Mouse (Mus musculus) kidney, adult 11 months (tissue): ENCODE data around the gene Ppp1r15b.

Experiments used
- DNase-seq: peaks from one replicate; pipeline ENCODE4 v3.0.0; 2022

The Ppp1r15b gene

DNA sequence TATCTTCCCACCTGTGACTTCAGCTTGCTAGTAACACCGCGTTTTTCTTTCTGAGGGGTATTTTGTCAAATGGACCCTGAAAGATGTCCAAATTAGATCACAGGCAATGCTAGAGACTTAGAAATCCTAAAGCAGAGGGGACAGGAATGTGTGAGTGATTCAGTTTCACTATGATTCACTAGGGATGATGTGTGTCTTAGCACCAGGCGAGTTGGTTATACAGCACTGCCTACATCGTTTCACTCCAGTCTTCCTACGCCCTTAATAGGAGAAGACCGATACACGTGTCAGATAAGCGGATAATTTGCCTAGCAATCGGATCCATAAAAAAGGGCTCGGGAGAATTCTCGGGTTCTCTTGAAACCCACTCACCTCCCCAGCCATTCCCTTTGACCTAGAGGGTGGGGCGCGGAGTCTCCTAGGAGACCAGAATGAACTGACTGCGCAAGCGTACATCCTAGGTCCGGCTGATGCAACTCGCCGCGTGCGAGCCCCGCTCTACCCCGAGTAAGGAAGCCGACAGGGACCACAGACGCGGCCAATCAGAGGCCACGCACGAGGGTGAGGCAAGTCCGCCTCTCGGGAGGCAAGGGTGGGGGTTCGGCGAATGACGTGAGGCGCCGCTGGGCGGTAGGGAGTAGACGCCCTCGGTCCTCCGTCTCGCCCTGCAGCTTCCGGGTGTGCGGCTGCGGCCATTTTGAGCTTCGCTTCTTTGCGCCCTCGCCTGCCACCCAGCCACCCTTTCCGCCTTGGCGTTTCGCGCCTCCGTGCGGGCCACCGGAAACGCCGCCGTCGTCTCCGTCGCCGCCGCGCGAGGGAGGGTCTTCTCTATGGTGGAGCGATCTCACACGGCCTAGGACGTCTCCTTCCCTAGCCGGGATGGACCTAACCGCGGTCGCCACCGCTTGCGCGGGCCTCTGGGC lies at the start of gene Ppp1r15b:
Ppp1r15b (plus strand) TSS at position 506 of the 923 bp plus-strand sequence.
- DNase-seq, result peak; percentile 100

DNA sequence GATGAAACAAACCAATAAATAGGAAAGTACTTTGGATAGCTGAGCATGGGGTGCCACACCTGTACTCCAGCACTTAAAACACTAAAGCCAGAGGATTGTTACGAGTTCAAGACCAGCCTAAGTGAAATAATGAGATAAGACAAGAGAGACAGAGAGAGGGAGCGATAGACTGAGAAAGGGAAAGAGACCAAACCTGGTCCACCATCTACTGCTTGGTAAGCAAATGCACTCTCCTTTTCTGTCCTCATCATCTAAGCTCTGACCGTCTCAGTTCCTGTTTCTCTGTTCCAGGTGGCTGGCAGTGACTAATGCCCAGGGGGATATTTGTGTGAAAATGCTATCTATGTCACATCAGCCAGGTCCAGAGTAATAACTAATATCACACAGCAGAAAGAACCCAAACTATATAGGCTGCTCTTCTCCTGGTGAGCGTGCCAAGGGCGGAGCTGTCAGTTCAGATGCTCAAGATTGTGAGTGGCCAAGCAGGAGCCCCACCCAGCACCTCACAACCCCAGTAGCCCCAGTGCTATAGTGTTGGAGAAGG lies 47.9 kb upstream of the Ppp1r15b start:
- no peak for DNase-seq

DNA sequence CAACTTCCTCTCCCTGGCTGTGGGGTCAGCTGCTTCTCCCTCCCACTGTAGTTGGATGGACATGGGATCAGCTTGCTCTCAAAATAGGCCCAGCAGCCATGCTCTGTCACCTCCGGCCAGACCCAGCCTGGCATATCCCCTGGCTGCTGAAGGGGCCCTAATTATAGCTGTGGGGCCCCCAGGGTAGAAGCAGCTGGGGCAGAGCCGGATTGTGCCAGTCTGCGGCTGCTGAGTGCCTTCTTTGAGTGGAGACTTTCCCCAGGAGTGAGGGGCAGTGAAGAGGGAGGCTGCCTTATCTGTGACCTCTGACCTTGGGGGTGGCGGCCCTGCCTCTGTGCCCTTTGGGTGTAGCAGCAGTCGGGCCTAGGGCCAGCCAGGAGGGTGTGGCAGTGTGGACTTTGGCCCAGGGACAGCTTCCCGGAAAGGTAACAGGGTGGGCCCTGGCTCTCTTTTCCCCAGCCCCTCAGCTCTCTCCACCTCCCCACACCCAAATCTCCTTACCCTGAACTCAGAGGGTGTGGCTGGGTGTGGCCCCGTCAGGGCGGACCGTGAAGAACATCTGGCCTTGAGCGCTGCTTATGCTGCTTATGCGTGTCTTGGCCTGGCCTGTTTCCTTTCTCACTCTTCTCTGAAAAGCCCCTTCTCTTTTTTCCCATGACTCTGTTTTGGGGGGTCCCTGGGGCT lies 46.9 kb upstream of the Ppp1r15b start:
- DNase-seq, result no peak

DNA sequence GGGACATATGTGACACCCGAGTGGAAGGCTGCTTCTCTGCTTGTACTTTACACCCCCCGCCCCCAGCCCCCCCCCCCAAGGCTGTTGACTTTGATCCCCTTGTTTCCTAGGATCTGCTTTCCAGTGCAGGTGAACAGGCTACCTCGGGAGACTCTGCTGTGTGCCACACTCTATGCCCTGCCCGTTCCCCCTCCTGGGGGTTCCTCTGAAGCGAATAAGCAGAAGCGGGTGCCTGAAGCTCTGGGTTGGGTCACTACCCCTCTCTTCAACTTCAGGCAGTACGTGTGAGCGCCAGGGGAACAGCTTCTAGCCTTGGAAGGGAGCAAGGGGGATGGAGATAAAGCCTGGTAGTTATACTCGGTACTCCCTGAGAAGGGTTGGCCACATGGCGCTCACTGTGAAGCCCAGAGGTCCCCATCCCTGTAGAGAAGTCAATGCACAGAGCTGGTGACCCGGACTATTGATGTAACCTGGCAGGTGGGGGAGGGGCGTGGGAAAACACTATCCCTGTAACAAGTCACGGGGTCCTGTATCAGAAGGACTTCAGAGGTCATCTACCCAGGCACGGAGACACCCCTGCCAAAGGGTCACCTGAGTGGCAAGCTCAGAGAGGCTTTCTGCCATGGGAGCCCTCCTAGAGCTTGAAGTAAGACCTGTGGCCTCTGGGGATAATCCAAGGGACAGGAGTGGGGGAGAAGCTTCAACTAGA lies 46.1 kb upstream of the Ppp1r15b start:
- DNase-seq, result no peak

DNA sequence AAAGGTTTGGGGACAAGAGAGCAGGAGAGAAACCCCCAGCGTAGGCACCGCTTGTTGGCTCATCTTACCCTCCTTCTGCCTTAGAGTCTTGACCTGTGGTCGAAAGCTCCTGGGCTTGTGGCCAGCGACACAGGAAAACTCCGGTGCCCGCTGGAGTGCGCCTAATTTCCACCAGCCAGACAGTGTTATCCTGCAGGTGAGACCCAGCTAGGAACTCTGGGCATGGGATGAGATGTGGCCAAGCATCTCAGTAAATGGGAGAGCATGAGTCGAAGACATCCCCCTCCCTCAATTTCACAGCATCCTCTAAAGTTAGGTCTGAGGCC lies 45.6 kb upstream of the Ppp1r15b start:
- peak; percentile 56 for DNase-seq

DNA sequence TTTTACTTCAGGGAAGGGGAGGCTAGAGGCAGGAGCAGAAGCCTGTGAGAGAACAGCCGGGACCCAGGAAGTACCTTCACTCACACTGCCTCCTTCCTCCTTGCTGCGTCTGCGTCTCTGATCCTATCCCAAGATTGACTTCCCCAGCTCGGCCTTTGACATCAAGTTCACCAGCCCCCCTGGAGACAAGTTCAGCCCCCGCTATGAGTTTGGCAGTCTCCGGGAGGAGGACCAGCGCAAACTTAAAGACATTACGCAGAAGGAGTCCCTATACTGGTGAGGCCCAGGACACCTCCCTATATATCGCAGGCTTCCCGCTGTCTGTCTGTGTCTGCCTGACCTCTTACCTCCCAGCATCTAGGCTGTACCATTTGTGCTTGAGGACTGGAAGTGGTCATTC lies 44.1 kb upstream of the Ppp1r15b start:
- no peak for DNase-seq

DNA sequence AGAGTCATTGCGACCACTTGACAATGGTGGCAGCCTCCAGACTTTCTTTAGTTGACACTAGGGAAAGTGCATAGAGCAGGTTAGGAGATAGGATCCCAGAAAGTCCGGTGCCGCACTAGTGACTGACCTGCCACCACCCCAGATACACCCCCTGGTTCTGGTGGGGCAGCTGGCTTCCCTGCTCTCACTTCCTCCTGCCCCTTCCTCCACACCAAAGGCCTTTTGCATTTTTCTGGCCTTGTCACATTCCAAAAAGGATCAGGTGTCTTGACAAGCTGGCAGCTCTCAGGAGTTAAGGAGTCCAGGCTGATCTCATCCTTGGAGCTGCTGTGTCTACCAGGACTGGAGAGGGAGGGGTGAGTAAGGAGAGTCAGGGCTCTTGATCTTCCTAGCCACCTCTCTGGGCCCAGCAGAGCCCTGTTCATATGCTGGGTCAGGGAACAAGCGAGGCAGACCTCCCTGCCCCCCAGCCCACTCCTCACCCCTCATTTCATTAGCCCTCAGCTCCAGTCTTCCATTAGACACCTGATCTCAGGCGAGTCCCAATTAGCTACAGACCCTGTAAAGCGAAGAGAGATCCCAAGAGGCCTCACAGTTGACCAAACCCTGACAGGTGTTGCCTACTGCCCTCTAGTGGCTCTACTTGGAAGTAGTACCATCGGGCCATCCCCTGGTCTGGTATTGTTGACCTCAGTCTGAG lies 43.6 kb upstream of the Ppp1r15b start:
- DNase-seq, result peak; percentile 54

DNA sequence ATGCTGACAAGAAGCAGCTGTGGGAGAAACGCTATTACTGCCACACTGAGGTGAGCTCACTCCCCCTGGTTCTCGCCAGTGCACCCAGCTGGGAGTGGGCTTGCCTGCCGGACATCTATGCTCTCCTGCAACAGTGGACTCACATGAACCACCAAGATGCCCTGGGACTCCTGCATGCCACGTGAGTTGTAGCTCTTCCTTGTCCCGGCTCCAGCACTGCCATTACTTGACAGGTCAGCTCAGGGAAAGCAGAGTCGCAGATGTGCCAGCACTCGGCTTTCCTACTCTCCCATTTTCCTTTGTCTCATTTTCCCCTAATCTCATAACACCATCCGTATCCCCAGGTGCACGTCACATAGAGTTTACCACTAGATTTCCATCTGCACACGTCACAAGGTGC lies 42.7 kb upstream of the Ppp1r15b start:
- DNase-seq, result no peak

DNA sequence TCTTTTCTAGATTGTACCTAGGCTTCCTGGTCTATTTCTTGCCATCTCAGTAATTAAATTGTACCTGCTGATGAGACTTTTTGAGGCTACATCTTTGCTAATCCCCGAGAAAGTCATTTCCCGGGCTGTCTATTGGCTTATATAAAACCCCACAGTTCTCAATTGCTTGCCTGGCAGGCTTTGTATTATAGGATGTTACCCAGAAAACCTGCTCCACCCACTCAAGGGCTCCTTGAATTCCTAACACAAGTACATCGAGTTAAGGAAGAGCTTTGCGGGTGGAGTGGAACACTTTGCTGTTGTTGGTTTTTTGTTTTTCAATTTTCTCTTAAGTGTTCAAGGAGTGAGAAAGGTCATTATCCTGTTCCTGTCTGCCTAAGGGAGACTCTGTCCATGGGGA lies 41.5 kb upstream of the Ppp1r15b start:
- no peak for DNase-seq

DNA sequence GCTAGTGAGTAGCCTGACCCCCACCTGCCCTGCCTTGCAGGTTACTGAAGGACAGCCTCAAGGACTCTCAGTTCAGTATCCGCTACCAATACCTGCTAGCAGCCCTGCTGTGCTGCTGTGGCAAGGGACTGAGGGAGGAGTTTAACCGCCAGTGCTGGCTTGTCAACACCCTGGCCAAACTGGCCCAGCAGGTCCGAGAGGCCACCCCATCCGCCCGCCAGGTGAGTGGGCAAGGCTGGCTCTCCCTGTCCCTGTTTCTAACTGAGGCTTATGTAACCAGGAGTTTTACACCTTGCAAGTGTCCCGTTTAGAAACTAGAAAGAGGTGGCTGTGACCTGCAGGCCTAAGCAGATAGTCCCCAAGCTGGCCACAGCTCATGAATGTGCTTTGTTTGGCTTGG lies 40.3 kb upstream of the Ppp1r15b start:
- DNase-seq, result peak; percentile 93

DNA sequence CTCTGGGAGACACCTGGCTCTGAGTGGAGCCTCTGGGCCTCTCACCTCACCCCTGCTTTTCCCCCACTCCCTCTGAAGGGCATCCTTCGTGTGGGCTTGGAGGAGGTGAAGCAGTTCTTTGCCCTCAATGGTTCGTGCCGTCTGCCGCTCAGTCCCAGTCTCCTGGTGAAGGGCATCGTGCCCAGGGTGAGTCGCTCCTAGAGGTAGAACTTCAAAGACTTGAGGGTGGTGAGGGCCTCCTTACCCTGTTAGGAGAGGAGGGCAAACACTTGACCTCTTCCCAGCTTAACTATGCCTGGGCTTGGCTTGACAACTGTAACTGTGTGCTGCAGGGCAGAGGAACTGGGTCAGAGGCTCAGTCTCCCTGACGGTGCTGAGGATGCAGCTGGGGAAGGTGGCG lies 39.5 kb upstream of the Ppp1r15b start:
- DNase-seq, result no peak

DNA sequence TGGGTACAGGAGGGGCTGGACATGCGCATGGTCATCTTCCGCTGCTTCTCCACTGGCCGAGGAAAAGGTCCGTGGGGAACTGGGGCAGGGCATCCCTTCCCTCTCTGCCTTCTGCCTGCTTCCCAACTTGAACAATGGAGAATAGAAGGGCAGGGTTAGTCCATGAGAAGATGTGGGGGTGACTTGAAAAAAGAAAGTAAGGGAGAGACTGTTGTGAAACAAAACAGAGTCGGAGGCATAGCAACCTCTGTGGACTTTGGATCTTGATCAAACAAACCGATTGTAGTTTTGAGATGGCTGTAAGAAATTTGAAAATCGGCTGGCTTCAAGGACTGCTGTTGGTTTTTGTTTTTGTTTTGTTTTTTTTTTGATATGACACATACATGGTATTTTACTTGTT lies 37.2 kb upstream of the Ppp1r15b start:
- no peak for DNase-seq

DNA sequence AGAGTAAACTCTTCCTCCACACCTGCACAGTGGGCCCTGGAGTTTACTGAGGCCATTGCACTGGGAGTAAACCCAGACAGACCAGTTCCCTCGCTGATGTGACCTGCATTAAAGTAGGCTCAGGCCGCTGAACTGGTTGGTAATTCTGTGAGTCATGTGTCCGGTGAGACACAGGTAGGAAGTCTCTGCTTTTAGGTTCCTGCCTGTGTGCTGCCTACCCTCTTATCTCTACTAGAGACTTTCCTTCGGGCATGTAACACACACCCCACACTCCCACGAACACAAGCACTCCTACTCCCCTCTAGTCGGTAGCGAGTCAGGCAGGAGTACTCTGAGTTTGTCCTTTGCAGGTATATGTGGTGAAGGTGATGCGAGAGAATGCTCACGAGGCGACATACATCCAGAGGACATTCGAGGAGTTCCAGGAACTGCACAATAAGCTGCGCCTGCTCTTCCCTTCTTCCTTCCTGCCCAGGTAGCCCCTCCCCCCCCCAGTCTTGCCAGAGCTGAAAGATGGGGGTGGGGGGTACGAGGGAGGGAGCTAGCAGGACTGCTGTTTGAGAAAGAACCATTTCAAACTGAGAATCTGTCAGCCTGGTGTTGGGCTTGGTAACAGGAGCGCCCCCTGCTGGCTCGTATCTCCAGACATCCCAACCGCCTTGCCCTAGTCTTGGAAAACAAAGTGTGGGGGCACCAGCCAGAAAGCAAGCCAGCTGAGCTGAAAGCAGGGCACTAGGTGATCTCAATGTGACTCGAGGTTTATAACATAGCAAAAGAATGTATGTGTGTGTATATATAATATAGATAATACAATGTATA lies 29.8 kb upstream of the Ppp1r15b start:
- DNase-seq, result peak; percentile 64

DNA sequence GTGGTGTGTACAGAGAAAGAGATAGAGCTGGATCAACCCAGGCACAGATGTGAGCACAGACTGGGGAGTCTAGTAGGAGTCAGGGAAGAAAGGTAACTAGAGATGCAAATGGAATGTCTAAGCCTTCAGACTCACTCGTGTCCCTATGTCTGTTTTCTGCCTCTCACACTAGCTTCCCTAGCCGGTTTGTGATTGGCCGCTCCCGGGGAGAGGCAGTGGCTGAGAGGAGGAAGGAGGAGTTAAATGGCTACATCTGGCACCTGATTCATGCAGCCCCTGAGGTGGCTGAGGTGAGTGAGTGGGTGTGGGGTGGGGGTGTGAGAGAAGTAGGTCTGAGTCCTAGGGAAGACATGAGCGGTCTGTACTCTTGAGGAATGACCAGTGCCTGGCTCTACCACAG lies 28.8 kb upstream of the Ppp1r15b start:
- DNase-seq, result no peak

DNA sequence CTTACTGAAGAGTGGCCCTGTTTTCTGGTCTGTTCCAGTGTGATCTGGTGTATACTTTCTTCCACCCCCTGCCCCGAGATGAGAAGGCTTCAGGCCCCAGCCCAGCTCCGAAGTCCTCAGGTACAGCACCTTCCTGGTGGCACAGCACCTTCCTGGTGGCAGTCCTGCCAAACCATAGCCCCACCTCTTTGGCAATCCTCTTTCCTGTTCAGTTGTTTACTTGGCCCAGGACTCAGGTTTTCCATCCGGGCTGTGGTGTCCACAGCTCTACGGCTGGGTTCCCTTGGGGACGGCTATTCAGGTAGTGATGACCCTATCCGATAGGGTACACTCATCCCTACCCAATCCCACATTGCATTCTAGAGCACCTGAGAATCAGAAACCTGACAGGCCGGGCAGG lies 27.6 kb upstream of the Ppp1r15b start:
- DNase-seq, result no peak

DNA sequence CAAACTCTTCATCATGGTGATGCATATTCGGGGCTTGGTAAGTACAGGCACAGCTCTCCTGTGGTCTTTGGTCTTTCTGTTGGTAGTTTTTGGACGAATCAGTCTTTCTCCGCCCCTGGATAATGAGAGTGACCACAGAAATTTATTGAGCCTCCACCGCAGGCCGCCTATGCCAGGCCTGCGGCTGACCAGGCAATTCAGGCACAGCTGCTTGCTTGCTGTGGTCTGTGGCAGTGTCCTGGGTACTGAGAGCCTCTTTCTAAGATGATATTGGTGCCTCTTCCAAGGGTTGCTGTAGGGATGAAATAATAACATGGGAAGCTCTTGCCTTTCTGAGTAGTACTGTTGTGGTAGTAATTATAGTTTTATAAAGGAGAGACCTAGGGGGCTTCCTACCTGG lies 27.1 kb upstream of the Ppp1r15b start:
- no peak for DNase-seq

DNA sequence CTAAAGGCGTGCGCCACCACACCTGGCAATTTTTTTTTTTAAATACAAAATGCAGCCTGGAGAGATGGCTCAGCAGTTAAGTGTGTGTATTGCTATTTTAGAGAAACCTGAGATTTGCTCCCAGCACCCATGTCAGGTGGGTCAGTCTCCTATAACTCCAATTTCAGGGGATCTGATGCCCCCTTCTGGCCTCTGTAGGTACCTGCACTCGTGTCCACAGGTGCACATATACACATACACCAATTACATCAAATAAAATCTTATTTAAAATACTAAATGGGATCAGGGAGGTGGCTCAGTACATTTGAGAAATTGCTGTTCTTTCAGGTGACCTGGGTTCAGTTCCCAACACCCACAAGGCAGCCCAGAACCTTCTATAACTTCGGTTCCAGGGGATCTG lies 14.8 kb upstream of the Ppp1r15b start:
- DNase-seq, result no peak

DNA sequence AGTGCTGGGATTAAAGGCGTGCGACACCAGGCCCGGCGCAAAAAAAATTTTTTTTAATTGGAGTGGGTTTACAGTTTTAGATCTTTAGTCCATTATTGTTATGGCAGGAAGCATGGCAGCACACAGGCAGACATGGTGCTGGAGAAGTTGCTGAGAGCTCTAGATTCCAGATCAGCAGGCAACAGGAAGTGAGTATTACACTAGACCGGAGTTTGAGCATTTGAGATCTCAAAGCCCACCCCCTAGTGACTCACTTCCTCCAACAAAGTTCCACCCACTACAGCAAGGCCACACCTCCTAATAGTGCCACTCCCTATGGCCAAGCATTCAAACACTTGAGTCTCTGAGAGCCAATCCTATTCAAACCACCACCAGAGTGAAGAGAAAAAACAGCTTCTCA lies 12.8 kb upstream of the Ppp1r15b start:
- DNase-seq, result no peak

DNA sequence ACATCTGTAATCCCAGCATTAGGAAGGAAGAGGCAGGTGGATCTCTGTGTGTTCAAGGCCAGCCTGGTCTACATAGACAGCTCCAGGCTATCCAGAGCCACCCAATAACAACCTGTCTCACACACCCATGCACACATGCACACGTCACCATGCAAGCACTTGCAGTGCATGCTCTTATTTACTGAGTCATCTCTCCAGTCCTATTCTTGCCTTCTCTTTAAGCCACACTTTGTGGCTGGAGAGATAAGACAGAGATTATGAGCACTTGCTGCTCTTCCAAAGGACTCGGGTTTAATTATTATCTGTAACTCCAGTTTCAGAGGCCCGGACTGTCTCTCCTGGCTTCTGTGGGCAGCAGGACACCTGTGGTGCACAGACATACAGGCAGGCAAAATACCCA lies 12.1 kb upstream of the Ppp1r15b start:
- no peak for DNase-seq

DNA sequence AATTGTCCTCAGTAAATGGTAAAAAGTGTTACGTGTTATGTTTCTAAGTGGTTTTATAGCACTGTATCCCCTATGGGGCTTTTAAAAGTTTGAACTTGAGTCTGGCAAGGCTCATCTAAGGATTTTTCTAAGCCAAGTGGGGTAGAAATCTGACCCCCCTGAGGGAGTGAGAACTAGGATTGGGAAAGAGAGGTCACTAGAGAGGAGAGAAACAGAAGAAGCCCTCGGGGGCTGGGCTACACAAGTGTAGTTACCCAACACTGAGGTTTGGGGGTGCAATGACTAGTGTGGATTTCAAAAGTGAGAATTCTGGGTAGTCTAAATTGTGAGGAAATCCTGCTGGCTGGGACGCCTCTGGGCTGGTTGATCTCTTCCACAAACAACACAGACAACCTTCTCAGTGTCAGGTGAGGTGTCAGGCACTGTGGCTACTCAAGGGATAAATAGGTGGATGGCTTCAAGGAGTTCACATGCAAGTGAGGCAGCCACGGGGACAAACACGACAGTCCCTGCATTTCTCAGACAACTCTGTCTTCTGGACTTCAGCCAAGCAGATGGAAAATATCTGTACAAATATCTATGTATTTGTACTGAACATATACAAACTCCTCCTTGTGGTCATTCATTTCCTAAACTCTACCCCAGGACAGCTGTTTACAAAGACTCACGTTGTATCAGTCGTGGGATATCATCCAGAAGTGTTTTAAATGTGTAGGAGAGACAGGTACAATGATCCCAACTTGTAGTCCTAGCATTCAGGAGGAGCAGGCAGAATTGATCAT lies 10.8 kb upstream of the Ppp1r15b start:
- no peak for DNase-seq

DNA sequence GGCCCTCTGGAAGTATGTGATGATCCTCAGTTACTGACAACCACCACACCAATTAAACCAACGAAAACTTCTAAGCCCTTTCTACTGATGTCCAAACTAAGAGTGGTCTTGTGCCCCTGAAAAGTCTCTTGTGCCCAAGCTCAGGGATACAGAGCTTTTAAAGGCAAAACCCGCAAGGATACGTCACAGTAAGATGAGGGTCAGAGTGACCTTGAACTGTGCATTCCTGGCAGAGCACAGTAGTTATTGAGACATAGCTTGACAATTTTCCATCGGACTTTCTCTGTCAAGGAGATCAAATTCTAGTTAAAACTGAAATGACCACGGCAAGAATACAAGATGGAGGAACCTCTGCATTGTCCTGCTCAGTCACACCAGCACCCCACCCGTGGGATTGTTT lies 9.7 kb upstream of the Ppp1r15b start:
- no peak for DNase-seq
